Mouse (Mus musculus) kidney, adult 2 months (tissue): ENCODE data around the gene Foxn1.
A peak's percentile ranks its signal among the peaks of the same experiment; 100 is the strongest.

Experiments used
- CTCF ChIP-seq: fragments of 200-500 bp; conservative IDR thresholded peaks from 2 replicates; pipeline ENCODE4 v1.5.1; 2011; ENCODE audit warnings: low read depth, mild to moderate bottlenecking, control low read depth, low read length, moderate library complexity, mixed read lengths; ENCODE audit not compliant: insufficient read depth, insufficient read length
- POLR2A ChIP-seq: fragments of 200-500 bp; IDR thresholded peaks from one replicate; pipeline ENCODE4 v1.6.1; 2011; ENCODE audit warnings: low read depth, low read length, control low read depth

DNA sequence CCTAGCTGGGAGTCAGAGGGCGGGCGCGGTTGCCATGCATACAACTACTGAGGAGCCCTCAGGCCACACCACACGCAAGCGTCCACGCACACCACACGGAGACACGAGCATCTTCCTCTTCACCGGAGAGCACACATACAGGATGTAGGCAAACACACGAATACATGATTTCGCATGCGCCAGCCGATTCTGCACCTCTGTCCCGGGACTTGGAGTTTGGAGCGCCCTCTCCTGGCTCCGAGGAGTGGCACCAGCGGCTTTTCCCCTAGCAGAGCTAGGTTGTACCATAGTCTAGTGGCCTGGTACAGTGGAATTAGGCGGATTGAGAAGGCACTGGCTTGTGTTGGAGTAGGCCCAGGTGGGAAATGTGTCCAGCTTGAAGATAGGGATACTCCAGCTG lies 11.0 kb upstream of the Foxn1 start:
- peak; percentile 69 for TF ChIP-seq CTCF
- TF ChIP-seq POLR2A = no peak
